ENCODE assay signal across 8 mouse cellular contexts in the genomic region with DNA sequence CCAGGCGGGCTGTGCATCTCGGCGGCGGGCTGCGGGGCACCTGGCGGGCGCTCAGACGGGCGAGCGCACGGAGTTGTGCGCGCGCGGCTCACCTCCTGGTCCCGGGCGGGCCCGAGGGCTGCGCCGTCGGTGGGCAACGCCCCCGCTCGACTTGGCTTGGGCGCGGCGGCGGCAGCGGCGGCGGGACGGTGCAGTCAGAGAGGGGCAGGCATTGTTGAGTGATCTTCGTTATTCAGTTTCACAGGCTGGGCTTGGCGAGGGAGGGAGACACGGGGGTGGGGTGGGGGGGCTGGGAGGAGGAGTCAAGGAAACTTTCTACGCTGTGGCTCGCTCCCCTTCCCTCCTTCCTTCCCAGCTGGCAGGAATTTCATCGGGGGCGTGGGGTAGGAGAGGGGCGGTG. TPM values are rescaled to one million over a fixed set of nuclear protein-coding genes. Genes with fewer than 3 reads are reported as not detected.
DNase-seq lines count a peak whose midpoint lies in the region; ATAC-seq and TF ChIP-seq lines count a peak whose summit lies in the region.

A gene (minus strand): TSS at position 153 of the 400 bp plus-strand sequence.

- H3K27me3 ChIP-seq in kidney, postnatal 0 days (ENCODE audit: insufficient read depth, low read length) = peaks cover 23% of the 10 kb centered on the region
- peaks cover 54% of the 10 kb centered on the region for H3K27me3 ChIP-seq in embryonic facial prominence, embryonic 12.5 days
- peaks cover 79% of the 10 kb centered on the region for H3K27me3 ChIP-seq in hindbrain, embryonic 13.5 days
- H3K27me3 ChIP-seq in midbrain, embryonic 10.5 days (ENCODE audit: low read depth, poor library complexity, severe bottlenecking) = peaks cover 86% of the 10 kb centered on the region
- H3K27me3 ChIP-seq in cerebellum, adult 2 months (ENCODE audit: control insufficient read depth, insufficient read depth, low read length) = peaks cover 4% of the 10 kb centered on the region; the same call in 1 of the 2 replicates

- H3K36me3 ChIP-seq in kidney, postnatal 0 days (ENCODE audit: insufficient read depth, low read length) = no peaks in the 10 kb centered on the region
- no peaks in the 10 kb centered on the region for H3K36me3 ChIP-seq in embryonic facial prominence, embryonic 12.5 days
- no peaks in the 10 kb centered on the region for H3K36me3 ChIP-seq in hindbrain, embryonic 13.5 days
- no peaks in the 10 kb centered on the region for H3K36me3 ChIP-seq in midbrain, embryonic 10.5 days

- 1% methylated on average over 30 of the region's 40 CpGs for WGBS in kidney, postnatal 0 days
- 0% methylated on average over 40 of the region's 40 CpGs for WGBS in embryonic facial prominence, embryonic 12.5 days
- whole genome bisulfite sequencing in hindbrain, embryonic 13.5 days = 1% methylated on average over 36 of the region's 40 CpGs
- WGBS in midbrain, embryonic 10.5 days = under 1% methylated on average over 40 of the region's 40 CpGs
- 3% methylated on average over 40 of the region's 40 CpGs for WGBS in cerebellum, adult 2 months

- no peak for TF ChIP-seq CTCF in kidney, postnatal 0 days (IDR thresholded peaks at IDR 0.05; ENCODE audit: low read depth)
- TF ChIP-seq CTCF in cerebellum, adult 2 months (IDR thresholded peaks at IDR 0.05; ENCODE audit: borderline replicate concordance, insufficient read depth, low read depth, low read length) = no peak

- no peaks in the 10 kb centered on the region for H3K9me3 ChIP-seq in kidney, postnatal 0 days (replicated peaks; ENCODE audit: low read length)
- no peaks in the 10 kb centered on the region for H3K9me3 ChIP-seq in embryonic facial prominence, embryonic 12.5 days
- H3K9me3 ChIP-seq in hindbrain, embryonic 13.5 days = no peaks in the 10 kb centered on the region
- no peaks in the 10 kb centered on the region for H3K9me3 ChIP-seq in midbrain, embryonic 10.5 days (replicated peaks)

- DNase-seq in kidney, postnatal 0 days (ENCODE audit: low spot score) = peak; percentile 44
- DNase-seq in kidney, adult 11 months = no peak
- peak; percentile 39 for DNase-seq in midbrain, embryonic 10.5 days (ENCODE audit: low spot score)
- DNase-seq in cerebellum, adult 2 months = no peak
- DNase-seq in ovary, postnatal 14 days (ENCODE audit: low spot score) = no peak

- no peak within 1 kb of the TSS for H3K27ac ChIP-seq in kidney, postnatal 0 days
- no peak within 1 kb of the TSS for H3K27ac ChIP-seq in embryonic facial prominence, embryonic 12.5 days
- no peak within 1 kb of the TSS for H3K27ac ChIP-seq in hindbrain, embryonic 13.5 days
- no peak within 1 kb of the TSS for H3K27ac ChIP-seq in midbrain, embryonic 10.5 days (replicated peaks)
- no peak within 1 kb of the TSS for H3K27ac ChIP-seq in cerebellum, adult 2 months (ENCODE audit: insufficient read depth, low read length)

- no peak for TF ChIP-seq POLR2A in cerebellum, adult 2 months (IDR thresholded peaks at IDR 0.05; ENCODE audit: borderline replicate concordance, insufficient read depth, low read length)

- H3K4me1 ChIP-seq in kidney, postnatal 0 days (replicated peaks; ENCODE audit: insufficient read depth, low read length) = peaks cover 9% of the 10 kb centered on the region; the same call in 1 of the 2 replicates
- H3K4me1 ChIP-seq in embryonic facial prominence, embryonic 12.5 days = peaks cover 12% of the 10 kb centered on the region; the same call in 1 of the 2 replicates
- H3K4me1 ChIP-seq in hindbrain, embryonic 13.5 days (replicated peaks) = peaks cover 15% of the 10 kb centered on the region
- peaks cover 26% of the 10 kb centered on the region for H3K4me1 ChIP-seq in midbrain, embryonic 10.5 days
- no peaks in the 10 kb centered on the region for H3K4me1 ChIP-seq in cerebellum, adult 2 months (ENCODE audit: control insufficient read depth, insufficient read depth, low read length)

- ATAC-seq in kidney, postnatal 0 days (replicated peaks; ENCODE audit: low FRiP score, low read depth) = no peak; the same call in 1 of the 2 replicates
- no peak for ATAC-seq in embryonic facial prominence, embryonic 12.5 days (ENCODE audit: insufficient number of reproducible peaks, insufficient read depth, low FRiP score, low TSS enrichment)
- ATAC-seq in hindbrain, embryonic 13.5 days (ENCODE audit: low FRiP score) = no peak
- no peak for ATAC-seq in cerebellum, adult (ENCODE audit: insufficient number of reproducible peaks, low FRiP score, low TSS enrichment)

- H3K4me2 ChIP-seq in kidney, postnatal 0 days (ENCODE audit: low read length) = peak within 1 kb of the TSS; percentile 69
- peak within 1 kb of the TSS; percentile 75 for H3K4me2 ChIP-seq in embryonic facial prominence, embryonic 12.5 days (replicated peaks)
- peak within 1 kb of the TSS; percentile 65 for H3K4me2 ChIP-seq in hindbrain, embryonic 13.5 days

- H3K9ac ChIP-seq in kidney, postnatal 0 days (ENCODE audit: low read depth, low read length) = peak within 1 kb of the TSS; percentile 35; the same call in 1 of the 2 replicates
- H3K9ac ChIP-seq in embryonic facial prominence, embryonic 12.5 days = peak within 1 kb of the TSS; percentile 45; the same call in 1 of the 2 replicates
- H3K9ac ChIP-seq in hindbrain, embryonic 13.5 days = peak within 1 kb of the TSS; percentile 56; the same call in 1 of the 2 replicates

- peak within 1 kb of the TSS; percentile 37 for H3K4me3 ChIP-seq in kidney, postnatal 0 days (replicated peaks; ENCODE audit: low read depth, low read length)
- peak within 1 kb of the TSS; percentile 46 for H3K4me3 ChIP-seq in embryonic facial prominence, embryonic 12.5 days
- H3K4me3 ChIP-seq in hindbrain, embryonic 13.5 days = peak within 1 kb of the TSS; percentile 41
- H3K4me3 ChIP-seq in midbrain, embryonic 10.5 days = peak within 1 kb of the TSS; percentile 55
- no peak within 1 kb of the TSS for H3K4me3 ChIP-seq in cerebellum, adult 2 months (replicated peaks; ENCODE audit: insufficient read depth, low read depth, low read length)

RNA-seq across cellular contexts. Expression of the gene that starts here (rescaled TPM):
- polyA plus RNA-seq in kidney, postnatal 0 days (2015; fragmentation: Nextera tagmentation; extraction: Ambion mirVana) = 0.83 and 0.88 TPM in 2 replicates
- 3.5 and 3.9 TPM in 2 replicates for polyA plus RNA-seq in embryonic facial prominence, embryonic 12.5 days (2016; fragmentation: Nextera tagmentation; extraction: Ambion mirVana)
- 0.47 and 0.92 TPM in 2 replicates for polyA plus RNA-seq in hindbrain, embryonic 13.5 days (2015; fragmentation: Nextera tagmentation; extraction: Ambion mirVana)
- 0.06 and 0.17 TPM in 2 replicates for polyA plus RNA-seq in midbrain, embryonic 10.5 days (2016; fragmentation: Nextera tagmentation; extraction: Ambion mirVana)
- 2.9 and 3.0 TPM in 2 replicates for polyA plus RNA-seq in cerebellum, adult 2 months (2012; rRNA removed)

Comparison
In these comparisons a context has a peak if more than half of its experiments do, and no peak if none do; other contexts are left out.
1. Peak in DNase-seq, H3K4me3 ChIP-seq, H3K9ac ChIP-seq and H3K4me2 ChIP-seq in kidney, postnatal 0 days; RNA of the gene not detected or under 1 TPM.
2. Peak in DNase-seq and H3K4me3 ChIP-seq in midbrain, embryonic 10.5 days; RNA of the gene not detected or under 1 TPM.